Mouse (Mus musculus): ENCODE measurements at regions not wholly inside any gene's neighbourhood (a gene's known extent, or its start where the extent isn't known, plus 50 kb on each side); places are given as distances from the start of the nearest gene placed in this dataset.
A peak's percentile ranks its signal among the peaks of the same experiment; 100 is the strongest.

DNA sequence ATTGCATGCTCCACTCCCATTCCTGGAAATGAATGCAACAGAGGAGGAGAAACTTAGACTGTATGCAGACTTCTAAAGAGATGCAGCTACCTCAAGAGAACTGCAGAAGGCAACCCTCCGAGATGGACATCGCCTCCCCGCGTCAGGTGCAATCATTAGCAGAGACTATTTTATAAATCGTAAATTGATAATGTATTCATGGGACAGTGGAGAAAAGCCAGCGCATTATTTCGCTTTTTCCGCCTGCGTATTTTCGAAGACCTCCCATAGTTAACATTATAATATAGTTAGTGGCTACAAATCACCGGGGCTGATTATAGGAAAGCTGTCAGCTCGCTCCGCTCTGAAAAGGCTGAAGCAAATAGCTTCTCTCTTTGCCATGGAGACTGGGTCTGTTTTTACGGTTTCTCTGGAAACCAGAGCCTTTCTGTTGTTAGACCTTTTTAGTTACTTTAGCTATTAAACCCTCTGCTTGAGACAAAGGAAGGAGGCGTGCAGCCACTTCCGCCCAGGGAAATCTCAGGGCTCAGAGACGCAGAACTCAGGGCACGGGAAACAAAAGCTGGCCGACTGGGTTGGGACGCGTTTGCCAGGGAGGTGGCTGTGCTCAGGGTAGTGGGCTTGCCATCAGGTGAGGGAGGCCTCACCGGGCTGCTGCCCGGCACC lies 113.0 kb upstream of the A230072I06Rik start:
- H3K4me3 ChIP-seq: 0 out of 2 replicates have a peak overlapping the region, but pooled peaks have one; percentile 4
- H3K9me3 ChIP-seq: no peaks in the 10 kb centered on the region
- H3K36me3 ChIP-seq: no peaks in the 10 kb centered on the region
- peak overlapping the region; percentile 33 for H3K4me2 ChIP-seq
- peak overlapping the region; percentile 6; the same call in 1 of the 2 replicates for H3K9ac ChIP-seq
- H3K27me3 ChIP-seq: peaks cover 63% of the 10 kb centered on the region
- H3K4me1 ChIP-seq (replicated peaks): peaks cover 53% of the 10 kb centered on the region
- peak; percentile 16; the same call in 1 of the 2 replicates for ATAC-seq (ENCODE audit: low FRiP score)
- peak overlapping the region; percentile 59 for H3K27ac ChIP-seq
- WGBS: 19% methylated on average over 23 of the region's 23 CpGs

GRCm38 (mm10) chr8:12171788-12172187 lies 106.8 kb upstream of the A230072I06Rik start:
- Histone ChIP-seq H3K4me2 (no peak overlapping the region), H3K9me3 (no peaks in the 10 kb centered on the region), H3K4me3 (no peak overlapping the region), H3K27me3 (peaks cover 43% of the 10 kb centered on the region), H3K9ac (no peak overlapping the region), H3K27ac (no peak overlapping the region; the same call in 1 of the 2 replicates), H3K36me3 (no peaks in the 10 kb centered on the region), H3K4me1 (replicated peaks) (peaks cover 74% of the 10 kb centered on the region)
- ATAC-seq (ENCODE audit: low FRiP score): no peak
- WGBS: 49% methylated on average over 12 of the region's 12 CpGs

- H3K9ac ChIP-seq: no peak overlapping the region
- no peak for ATAC-seq (ENCODE audit: low FRiP score)
- H3K9me3 ChIP-seq: no peaks in the 10 kb centered on the region
Observed at GRCm38 (mm10) chr8:12175496-12175895, 103.1 kb upstream of the A230072I06Rik start.

GRCm38 (mm10) chr8:12184666-12185065 lies 94.0 kb upstream of the A230072I06Rik start:
- no peak for ATAC-seq (ENCODE audit: low FRiP score)
- H3K4me2 ChIP-seq: no peak overlapping the region
- H3K27me3 ChIP-seq: peaks cover 36% of the 10 kb centered on the region; the same call in 1 of the 2 replicates
- 82% methylated on average over 4 of the region's 4 CpGs for WGBS
- no peak overlapping the region for H3K27ac ChIP-seq
- H3K4me3 ChIP-seq: no peak overlapping the region
- peaks cover 17% of the 10 kb centered on the region for H3K4me1 ChIP-seq (replicated peaks)
- no peak overlapping the region for H3K9ac ChIP-seq
- no peaks in the 10 kb centered on the region for H3K36me3 ChIP-seq
- no peaks in the 10 kb centered on the region for H3K9me3 ChIP-seq

More at GRCm38 (mm10) chr8:12175496-12175895, 103.1 kb upstream of the A230072I06Rik start:
- Histone ChIP-seq H3K4me2 (0 out of 2 replicates have a peak overlapping the region, but pooled peaks have one; percentile 3), H3K36me3 (no peaks in the 10 kb centered on the region), H3K4me1 (replicated peaks) (peaks cover 58% of the 10 kb centered on the region), H3K4me3 (no peak overlapping the region), H3K27me3 (peaks cover 33% of the 10 kb centered on the region), H3K27ac (peak overlapping the region; percentile 35; the same call in 1 of the 2 replicates)
- WGBS: 45% methylated on average over 13 of the region's 13 CpGs

- Histone ChIP-seq H3K4me2 (no peak overlapping the region), H3K9ac (no peak overlapping the region), H3K27ac (no peak overlapping the region), H3K4me1 (replicated peaks) (peaks cover 17% of the 10 kb centered on the region), H3K4me3 (no peak overlapping the region), H3K27me3 (peaks cover 36% of the 10 kb centered on the region), H3K9me3 (no peaks in the 10 kb centered on the region), H3K36me3 (no peaks in the 10 kb centered on the region)
- 93% methylated on average over 3 of the region's 3 CpGs for whole genome bisulfite sequencing
- no peak for ATAC-seq (ENCODE audit: low FRiP score)
Observed at GRCm38 (mm10) chr8:12187366-12187765, 91.3 kb upstream of the A230072I06Rik start.

- WGBS: 56% methylated on average over 5 of the region's 5 CpGs
Observed at GRCm38 (mm10) chr8:12188451-12188850, 90.2 kb upstream of the A230072I06Rik start.

GRCm38 (mm10) chr8:12188960-12189359 lies 89.7 kb upstream of the A230072I06Rik start:
- no peaks in the 10 kb centered on the region for H3K36me3 ChIP-seq
- no peak for ATAC-seq (ENCODE audit: low FRiP score)
- H3K9me3 ChIP-seq: no peaks in the 10 kb centered on the region
- H3K4me2 ChIP-seq: no peak overlapping the region
- H3K27me3 ChIP-seq: peaks cover 30% of the 10 kb centered on the region
- H3K27ac ChIP-seq: no peak overlapping the region
- 67% methylated on average over 4 of the region's 4 CpGs for WGBS
- H3K4me3 ChIP-seq: no peak overlapping the region
- H3K4me1 ChIP-seq (replicated peaks): peaks cover 17% of the 10 kb centered on the region
- no peak overlapping the region for H3K9ac ChIP-seq

More at GRCm38 (mm10) chr8:12188451-12188850, 90.2 kb upstream of the A230072I06Rik start:
- Histone ChIP-seq H3K4me2 (no peak overlapping the region), H3K27ac (no peak overlapping the region), H3K36me3 (no peaks in the 10 kb centered on the region), H3K4me1 (replicated peaks) (peaks cover 17% of the 10 kb centered on the region), H3K9ac (no peak overlapping the region), H3K4me3 (no peak overlapping the region), H3K27me3 (peaks cover 30% of the 10 kb centered on the region), H3K9me3 (no peaks in the 10 kb centered on the region)
- no peak for ATAC-seq (ENCODE audit: low FRiP score)

DNA sequence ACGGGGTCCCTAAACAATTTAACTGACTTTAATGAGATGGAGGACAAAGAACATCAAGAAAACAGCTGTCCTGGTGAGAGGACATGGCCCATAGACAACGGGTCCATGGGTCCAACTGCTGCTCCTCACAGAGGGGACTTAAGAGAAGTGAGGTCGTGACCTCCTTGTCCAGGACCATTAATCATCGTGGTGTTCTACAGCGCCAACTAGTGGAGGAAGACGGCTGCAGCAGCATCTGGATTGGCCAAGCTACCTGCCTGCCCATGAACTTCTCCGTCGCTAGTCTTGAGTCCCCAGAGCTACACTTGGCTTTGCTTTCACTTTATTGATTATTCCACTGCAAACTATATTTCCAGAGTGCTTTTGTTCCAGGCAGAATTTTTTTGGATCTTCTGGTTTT lies 86.6 kb upstream of the A230072I06Rik start:
- H3K27ac ChIP-seq: no peak overlapping the region
- no peak overlapping the region for H3K4me2 ChIP-seq
- no peaks in the 10 kb centered on the region for H3K36me3 ChIP-seq
- H3K27me3 ChIP-seq: peaks cover 18% of the 10 kb centered on the region
- H3K4me3 ChIP-seq: no peak overlapping the region
- H3K4me1 ChIP-seq (replicated peaks): peaks cover 15% of the 10 kb centered on the region
- no peak for ATAC-seq (ENCODE audit: low FRiP score)
- no peak overlapping the region for H3K9ac ChIP-seq
- WGBS: 23% methylated on average over 8 of the region's 8 CpGs
- no peaks in the 10 kb centered on the region for H3K9me3 ChIP-seq

DNA sequence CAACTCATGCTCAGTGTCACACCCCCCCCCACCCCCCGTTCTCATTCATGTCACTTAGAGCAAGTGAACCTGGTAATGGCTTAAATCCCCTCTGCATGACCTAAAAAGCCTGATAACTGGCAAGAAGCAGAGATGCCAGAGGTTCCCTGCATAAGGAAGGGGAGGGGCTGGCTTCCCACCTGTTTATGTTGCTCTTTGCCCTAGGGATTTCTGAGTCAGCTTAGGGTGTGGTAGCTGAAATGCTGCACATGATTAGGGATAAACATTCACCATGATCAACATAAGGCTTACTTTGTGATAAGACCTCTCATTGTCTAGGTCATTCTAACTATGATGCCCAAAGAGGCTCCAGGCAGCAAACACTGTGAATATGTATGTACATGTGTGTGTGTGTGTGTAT lies 72.7 kb upstream of the A230072I06Rik start:
- H3K36me3 ChIP-seq: no peaks in the 10 kb centered on the region
- peaks cover 5% of the 10 kb centered on the region; the same call in 1 of the 2 replicates for H3K4me1 ChIP-seq (replicated peaks)
- no peak overlapping the region for H3K9ac ChIP-seq
- H3K9me3 ChIP-seq: no peaks in the 10 kb centered on the region
- no peak overlapping the region for H3K4me3 ChIP-seq
- no peak overlapping the region for H3K4me2 ChIP-seq
- 95% methylated on average over 1 of the region's 1 CpGs for WGBS
- H3K27me3 ChIP-seq: peaks cover 60% of the 10 kb centered on the region
- ATAC-seq (ENCODE audit: low FRiP score): no peak
- no peak overlapping the region for H3K27ac ChIP-seq

DNA sequence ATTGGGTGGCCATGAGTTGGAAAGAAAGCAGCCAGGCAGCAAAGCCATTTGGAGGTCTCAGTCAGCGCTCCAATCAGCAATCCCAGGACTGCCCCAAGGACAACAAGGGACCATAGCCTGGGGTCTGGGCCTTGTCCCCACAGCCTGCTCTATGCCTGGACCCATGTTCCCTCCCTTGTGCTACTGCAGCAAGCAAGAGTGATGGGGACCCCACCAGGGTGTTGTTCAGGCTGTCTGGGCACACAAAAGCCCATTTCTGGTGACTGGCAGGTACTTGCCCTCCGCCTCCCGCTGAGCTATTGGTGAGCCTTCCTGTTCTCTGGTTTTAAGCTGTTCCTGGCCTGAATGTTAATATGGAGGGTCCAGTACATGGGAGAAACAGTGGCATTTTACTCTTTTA lies 71.2 kb upstream of the A230072I06Rik start:
- Histone ChIP-seq H3K4me1 (replicated peaks) (peaks cover 5% of the 10 kb centered on the region; the same call in 1 of the 2 replicates), H3K9ac (no peak overlapping the region; the same call in 1 of the 2 replicates), H3K4me3 (no peak overlapping the region), H3K27me3 (peaks cover 72% of the 10 kb centered on the region), H3K27ac (no peak overlapping the region), H3K36me3 (no peaks in the 10 kb centered on the region), H3K4me2 (no peak overlapping the region), H3K9me3 (no peaks in the 10 kb centered on the region)
- ATAC-seq (ENCODE audit: low FRiP score): no peak
- 65% methylated on average over 3 of the region's 3 CpGs for WGBS

- Histone ChIP-seq H3K9ac (no peak overlapping the region), H3K4me2 (0 out of 2 replicates have a peak overlapping the region, but pooled peaks have one; percentile 4), H3K9me3 (no peaks in the 10 kb centered on the region), H3K27ac (no peak overlapping the region), H3K4me3 (no peak overlapping the region), H3K4me1 (replicated peaks) (peaks cover 22% of the 10 kb centered on the region), H3K36me3 (no peaks in the 10 kb centered on the region), H3K27me3 (peaks cover 73% of the 10 kb centered on the region)
- 76% methylated on average over 7 of the region's 7 CpGs for WGBS
- ATAC-seq (ENCODE audit: low FRiP score): no peak
Observed at GRCm38 (mm10) chr8:12213774-12214173, 64.8 kb upstream of the A230072I06Rik start.

GRCm38 (mm10) chr8:12214205-12215019 lies 64.2 kb upstream of the A230072I06Rik start:
- Histone ChIP-seq H3K36me3 (no peaks in the 10 kb centered on the region), H3K9me3 (no peaks in the 10 kb centered on the region), H3K4me1 (replicated peaks) (peaks cover 22% of the 10 kb centered on the region), H3K27me3 (peaks cover 74% of the 10 kb centered on the region), H3K9ac (no peak overlapping the region), H3K27ac (no peak overlapping the region), H3K4me3 (no peak overlapping the region), H3K4me2 (peak overlapping the region; percentile 4; the same call in 1 of the 2 replicates)
- 43% methylated on average over 24 of the region's 24 CpGs for WGBS
- ATAC-seq (ENCODE audit: low FRiP score): no peak

Measured in hindbrain, embryonic 13.5 days (tissue).